8 mouse cellular contexts compared by ENCODE assay signal in genomic region chr16:91884196-91884595, GRCm38 (mm10).
DNase-seq lines count a peak whose midpoint lies in the region; ATAC-seq lines count a peak whose summit lies in the region.
"Had no signal": no experiment of that assay in that cellular context is flagged by ENCODE, and none has a peak within 500 bp of the region (broad histone marks: within the 10 kb centered on the region; RNA-seq: fewer than 3 reads in every experiment).

No protein-coding gene starts in this region.

- no peak overlapping the region for H3K4me2 ChIP-seq in kidney, embryonic 15.5 days
- no peak overlapping the region for H3K4me2 ChIP-seq in embryonic facial prominence, embryonic 12.5 days (replicated peaks)
- H3K4me2 ChIP-seq: hindbrain, embryonic 15.5 days had no signal

- no peak overlapping the region for H3K4me3 ChIP-seq in kidney, embryonic 15.5 days (replicated peaks)
- no peak overlapping the region for H3K4me3 ChIP-seq in embryonic facial prominence, embryonic 12.5 days
- H3K4me3 ChIP-seq: hindbrain, embryonic 15.5 days had no signal

- intact Hi-C loops in gastrocnemius, postnatal 36 days (cut with DNase I): loop anchor here (5.0 kb wide), 1 partner anchor 77 kb away; no protein-coding TSS in a partner anchor

- WGBS in kidney, embryonic 15.5 days: 75% methylated on average over 5 of the region's 5 CpGs
- 45% methylated on average over 5 of the region's 5 CpGs for WGBS in embryonic facial prominence, embryonic 12.5 days

- H3K27me3 ChIP-seq in kidney, embryonic 15.5 days: no peaks in the 10 kb centered on the region
- no peaks in the 10 kb centered on the region for H3K27me3 ChIP-seq in embryonic facial prominence, embryonic 12.5 days
- H3K27me3 ChIP-seq: hindbrain, embryonic 15.5 days had no signal

- peak; percentile 54 to 59 for DNase-seq in kidney, postnatal 25 days
- DNase-seq in R1 (ENCODE audit: low read depth, low spot score): peak; percentile 87
- peak; percentile 42 for DNase-seq in mesoderm, embryonic 11.5 days (ENCODE audit: low read depth, low spot score)
- DNase-seq in gastrocnemius, postnatal 36 days: no peak
- DNase-seq in layer of hippocampus, adult 9-10 months (ENCODE audit: low spot score): no peak

- peaks cover 32% of the 10 kb centered on the region for H3K4me1 ChIP-seq in kidney, embryonic 15.5 days
- peaks cover 23% of the 10 kb centered on the region for H3K4me1 ChIP-seq in embryonic facial prominence, embryonic 12.5 days

- no peaks in the 10 kb centered on the region for H3K36me3 ChIP-seq in kidney, embryonic 15.5 days
- no peaks in the 10 kb centered on the region; the same call in 1 of the 2 replicates for H3K36me3 ChIP-seq in embryonic facial prominence, embryonic 12.5 days

- H3K9ac ChIP-seq in kidney, embryonic 15.5 days: no peak overlapping the region
- no peak overlapping the region for H3K9ac ChIP-seq in embryonic facial prominence, embryonic 12.5 days
- H3K9ac ChIP-seq: hindbrain, embryonic 15.5 days had no signal

- no peak overlapping the region for H3K27ac ChIP-seq in kidney, embryonic 15.5 days
- H3K27ac ChIP-seq in embryonic facial prominence, embryonic 12.5 days: no peak overlapping the region; the same call in 1 of the 2 replicates
- H3K27ac ChIP-seq: hindbrain, embryonic 15.5 days had no signal

- H3K9me3 ChIP-seq in kidney, embryonic 15.5 days (replicated peaks): no peaks in the 10 kb centered on the region
- no peaks in the 10 kb centered on the region for H3K9me3 ChIP-seq in embryonic facial prominence, embryonic 12.5 days
- H3K9me3 ChIP-seq: hindbrain, embryonic 15.5 days had no signal

- no peak for ATAC-seq in kidney, embryonic 15.5 days (replicated peaks; ENCODE audit: low FRiP score)
- ATAC-seq in embryonic facial prominence, embryonic 12.5 days (ENCODE audit: insufficient number of reproducible peaks, insufficient read depth, low FRiP score, low TSS enrichment): 0 out of 2 replicates have a peak, but pooled peaks have one; percentile 4

Comparison
In these comparisons a context has a peak if more than half of its experiments do, and no peak if none do; other contexts are left out.
1. DNase-seq: peak in kidney, postnatal 25 days (2 of 2), R1 (single experiment) and mesoderm, embryonic 11.5 days (single experiment); none in gastrocnemius, postnatal 36 days (0 of 2) and layer of hippocampus, adult 9-10 months (single experiment).